Mouse (Mus musculus) hindbrain, embryonic 10.5 days (tissue): Measurements from ENCODE around the gene Aig1. TPM values are rescaled to one million over a fixed set of nuclear protein-coding genes. Genes with fewer than 3 reads are reported as not detected.

Experiments
- DNase-seq: peaks from one replicate; pipeline ENCODE4 v3.0.0-alpha.2; 2017; ENCODE audit warnings: low spot score
- H3K27ac ChIP-seq: fragments of 300-500 bp; sonication (generic); 2 replicates; pipeline ENCODE4 v1.5.1; 2016; ENCODE audit warnings: mild to moderate bottlenecking, moderate library complexity
- H3K27me3 ChIP-seq: fragments of 300-500 bp; sonication (generic); 2 replicates; pipeline ENCODE4 v1.6.1; 2016; ENCODE audit warnings: mild to moderate bottlenecking; ENCODE audit not compliant: poor library complexity, insufficient read depth, severe bottlenecking
- H3K36me3 ChIP-seq: fragments of 300-500 bp; sonication (generic); 2 replicates; pipeline ENCODE4 v1.6.1; 2016; ENCODE audit warnings: mild to moderate bottlenecking, moderate library complexity
- H3K4me1 ChIP-seq: fragments of 300-500 bp; sonication (generic); replicated peaks from 2 replicates; pipeline ENCODE4 v1.6.1; 2016; ENCODE audit warnings: mild to moderate bottlenecking
- H3K4me3 ChIP-seq: fragments of 300-500 bp; sonication (generic); 2 replicates; pipeline ENCODE4 v1.5.1; 2016; ENCODE audit warnings: mild to moderate bottlenecking, moderate library complexity
- H3K9me3 ChIP-seq: fragments of 300-500 bp; sonication (generic); 2 replicates; pipeline ENCODE4 v1.6.1; 2016; ENCODE audit warnings: mild to moderate bottlenecking, moderate library complexity
- WGBS: fragments of 180-500 bp; shearing (Covaris S2); methylation state at CpG from one replicate; pipeline ENCODE4 v1.1.7; 2016; 5-methylcytosine and 5-hydroxymethylcytosine counted together
- polyA plus RNA-seq: library from polyadenylated mRNA; unstranded; fragments of >200 nt; fragmentation: Nextera tagmentation; extraction: Ambion mirVana; gene quantifications from 2 replicates; pipeline ENCODE4 v1.2.1, GENCODE M21; 2016

Aig1 gene
- polyA plus RNA-seq, 1 experiment from 2014 or later, result 38.6 TPM

DNA sequence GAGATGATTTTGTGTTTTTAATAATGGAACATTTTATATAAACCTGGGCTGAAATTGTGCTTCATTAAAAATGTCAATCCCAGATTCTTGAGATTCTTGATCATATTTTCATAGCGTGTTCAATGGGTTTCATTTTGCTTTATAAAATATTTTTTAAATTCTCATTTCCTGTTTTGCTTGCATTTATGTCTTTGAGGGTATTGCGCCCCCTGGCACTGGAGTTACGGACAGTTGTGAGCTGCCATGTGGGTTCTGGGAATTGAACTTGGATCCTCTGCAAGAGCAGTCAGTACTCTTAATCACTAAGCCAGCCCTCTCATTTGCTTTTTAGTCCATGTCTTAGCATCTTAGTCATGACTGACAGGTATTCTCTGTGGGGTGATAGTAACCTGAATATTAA lies 1.8 kb upstream of the Aig1 start:
- DNase-seq, result no peak

DNA sequence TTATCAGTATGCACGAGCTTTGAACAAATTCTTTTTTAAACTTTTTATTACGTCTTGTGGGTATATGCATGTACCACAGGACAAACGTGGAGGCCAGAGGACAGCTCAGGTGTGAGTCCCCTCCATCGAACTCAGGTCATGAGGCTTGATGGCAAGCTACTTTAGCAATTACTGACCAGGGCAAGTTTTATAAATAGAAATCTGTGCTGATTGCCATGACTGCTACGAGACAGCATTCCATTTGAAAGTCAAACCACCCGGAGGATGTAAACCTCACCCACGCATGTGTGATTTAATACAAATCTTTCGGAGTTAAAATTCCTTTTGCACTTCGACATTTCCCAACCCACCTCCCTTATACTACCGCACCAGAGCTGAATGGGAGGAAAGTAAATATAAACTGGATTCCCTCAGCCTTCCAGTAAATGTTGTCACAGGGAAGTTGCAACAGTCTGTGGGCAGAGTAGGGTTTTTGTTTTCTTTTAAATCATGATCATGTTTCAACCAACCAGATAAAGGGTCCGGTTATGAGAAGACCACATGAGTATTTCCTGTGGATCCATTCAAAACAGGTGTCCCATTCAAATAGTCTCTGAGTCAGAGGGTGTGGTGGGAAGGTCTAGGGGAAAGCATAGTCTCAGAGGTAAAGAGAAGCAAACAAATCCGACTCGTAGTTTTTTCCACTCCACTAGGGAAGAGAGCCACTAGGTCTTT lies 699 bp upstream of the Aig1 start:
- H3K4me1 ChIP-seq, result peaks cover 19% of the 10 kb centered on the region
- peak overlapping the region; percentile 95; the same call in 1 of the 2 replicates for H3K27ac ChIP-seq
- H3K9me3 ChIP-seq, result no peaks in the 10 kb centered on the region
- H3K36me3 ChIP-seq, result no peaks in the 10 kb centered on the region
- H3K4me3 ChIP-seq, result peak overlapping the region; percentile 83
- 60% methylated on average over 13 of the region's 13 CpGs for WGBS
- DNase-seq, result no peak
- no peaks in the 10 kb centered on the region for H3K27me3 ChIP-seq

More for the DNA sequence above, 1.8 kb upstream of the Aig1 start:
- H3K36me3 ChIP-seq, result no peaks in the 10 kb centered on the region
- H3K27ac ChIP-seq, result no peak overlapping the region
- no peaks in the 10 kb centered on the region for H3K9me3 ChIP-seq
- peaks cover 19% of the 10 kb centered on the region for H3K4me1 ChIP-seq
- H3K4me3 ChIP-seq, result no peak overlapping the region
- 87% methylated on average over 3 of the region's 3 CpGs for WGBS
- H3K27me3 ChIP-seq, result no peaks in the 10 kb centered on the region

DNA sequence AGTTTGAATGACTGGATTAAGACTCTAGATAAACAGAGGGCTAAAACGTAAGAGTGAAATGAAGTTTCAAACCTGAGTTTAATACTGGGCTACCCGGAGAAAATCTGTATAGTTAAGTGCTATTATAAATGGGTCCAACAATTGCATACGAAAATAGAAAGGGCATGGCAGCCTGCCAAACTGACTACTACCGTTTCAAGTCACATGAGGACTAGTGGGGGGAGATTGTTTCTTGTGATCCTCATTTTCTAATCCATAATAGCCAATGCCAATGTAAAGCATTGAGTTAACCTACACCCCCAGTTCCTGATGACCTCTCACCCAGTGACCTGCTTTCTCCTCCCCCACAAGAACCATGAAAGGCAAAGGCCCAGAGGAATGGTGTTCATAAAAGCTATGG lies 2.4 kb downstream of the Aig1 start:
- H3K27ac ChIP-seq, result no peak overlapping the region
- peaks cover 37% of the 10 kb centered on the region for H3K4me1 ChIP-seq
- DNase-seq, result no peak
- no peaks in the 10 kb centered on the region for H3K27me3 ChIP-seq
- no peaks in the 10 kb centered on the region for H3K36me3 ChIP-seq
- no peak overlapping the region for H3K4me3 ChIP-seq
- no peaks in the 10 kb centered on the region for H3K9me3 ChIP-seq
- WGBS, result 82% methylated on average over 4 of the region's 4 CpGs

DNA sequence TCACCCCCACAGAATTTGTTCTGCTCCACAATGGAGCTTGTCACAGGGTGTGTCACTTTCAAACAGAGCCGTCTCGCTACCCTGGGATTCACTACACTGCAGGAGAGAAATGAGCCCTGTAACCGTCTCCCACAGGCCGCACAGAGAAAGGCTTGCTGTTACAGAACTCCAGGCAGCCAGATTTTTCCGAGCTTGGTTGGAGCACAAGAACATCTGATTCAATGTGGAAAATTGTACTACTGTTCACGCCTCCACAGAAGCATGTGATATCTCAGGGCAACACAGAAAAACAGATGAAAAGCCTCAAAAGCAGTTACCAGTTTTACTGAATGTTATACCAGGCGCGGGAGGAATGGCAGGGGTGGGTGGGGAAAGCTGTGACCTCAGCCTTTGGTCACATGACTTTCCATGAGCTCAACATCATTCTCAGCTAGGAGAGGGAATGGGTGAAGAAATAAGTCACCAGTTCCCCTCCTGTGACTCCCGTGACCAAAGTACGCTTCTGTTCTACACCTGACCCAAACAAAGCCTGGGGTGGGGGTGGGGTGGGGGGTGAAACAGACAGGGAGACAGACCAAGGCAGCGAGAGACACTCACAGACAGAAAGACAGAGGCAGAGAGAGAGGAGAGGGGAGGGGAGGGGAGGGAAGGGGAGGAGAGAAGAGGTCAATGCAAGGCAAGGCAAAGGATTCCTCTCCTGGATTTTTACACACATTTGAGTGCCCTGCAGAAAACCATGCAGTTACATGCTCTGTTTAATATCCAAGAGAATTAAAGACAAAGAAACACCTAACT lies 7.5 kb downstream of the Aig1 start:
- peak; percentile 69 for DNase-seq
- Histone ChIP-seq H3K36me3 (no peaks in the 10 kb centered on the region), H3K4me3 (peak overlapping the region; percentile 44), H3K9me3 (no peaks in the 10 kb centered on the region), H3K4me1 (peaks cover 43% of the 10 kb centered on the region), H3K27ac (peak overlapping the region; percentile 89), H3K27me3 (no peaks in the 10 kb centered on the region)
- WGBS, result 6% methylated on average over 11 of the region's 11 CpGs

DNA sequence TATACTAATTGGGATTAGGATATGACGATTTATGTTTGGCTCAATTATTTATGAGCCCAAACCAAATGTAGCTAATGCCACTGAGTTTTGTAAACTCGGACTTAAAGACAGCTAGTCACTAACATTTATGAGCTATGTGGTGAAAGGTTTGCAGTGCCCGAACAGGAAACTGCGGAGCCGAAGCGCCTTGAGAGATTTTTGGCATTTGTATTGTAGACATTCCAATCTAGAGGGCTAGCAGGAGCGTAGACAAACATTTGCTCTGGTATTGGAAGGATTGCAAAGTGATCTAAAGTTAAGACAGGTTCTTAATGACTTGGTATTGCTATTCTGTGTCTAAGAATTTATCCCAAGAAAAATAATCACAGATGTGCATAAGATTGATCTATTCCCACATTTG lies 12.3 kb downstream of the Aig1 start:
- Histone ChIP-seq H3K27me3 (no peaks in the 10 kb centered on the region), H3K4me1 (peaks cover 27% of the 10 kb centered on the region), H3K4me3 (no peak overlapping the region), H3K27ac (0 out of 2 replicates have a peak overlapping the region, but pooled peaks have one; percentile 35), H3K9me3 (no peaks in the 10 kb centered on the region), H3K36me3 (no peaks in the 10 kb centered on the region; the same call in 1 of the 2 replicates)
- no peak for DNase-seq
- 95% methylated on average over 7 of the region's 7 CpGs for WGBS

DNA sequence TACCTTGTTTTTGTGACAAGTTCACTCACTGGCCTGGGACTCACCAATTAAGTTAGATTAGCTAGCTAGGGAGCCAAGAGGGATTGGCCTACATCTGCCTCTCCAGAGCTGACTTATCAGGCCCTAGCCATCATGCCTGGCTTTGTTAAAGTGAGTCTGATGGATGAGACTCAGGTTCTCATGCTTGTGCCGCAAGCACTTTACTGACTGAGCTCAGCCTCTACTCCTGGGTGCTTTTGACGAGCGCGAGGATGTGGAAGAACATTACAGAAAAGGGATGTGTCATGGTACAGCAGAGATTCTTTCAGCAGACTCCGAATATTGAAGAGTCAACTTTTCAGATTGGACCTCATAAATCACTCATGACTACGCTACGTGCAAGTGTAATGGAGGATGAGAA lies 12.8 kb downstream of the Aig1 start:
- Histone ChIP-seq H3K36me3 (no peaks in the 10 kb centered on the region; the same call in 1 of the 2 replicates), H3K27ac (no peak overlapping the region), H3K4me1 (peaks cover 24% of the 10 kb centered on the region), H3K4me3 (no peak overlapping the region), H3K27me3 (no peaks in the 10 kb centered on the region), H3K9me3 (no peaks in the 10 kb centered on the region)
- no peak for DNase-seq
- WGBS, result 92% methylated on average over 7 of the region's 7 CpGs

DNA sequence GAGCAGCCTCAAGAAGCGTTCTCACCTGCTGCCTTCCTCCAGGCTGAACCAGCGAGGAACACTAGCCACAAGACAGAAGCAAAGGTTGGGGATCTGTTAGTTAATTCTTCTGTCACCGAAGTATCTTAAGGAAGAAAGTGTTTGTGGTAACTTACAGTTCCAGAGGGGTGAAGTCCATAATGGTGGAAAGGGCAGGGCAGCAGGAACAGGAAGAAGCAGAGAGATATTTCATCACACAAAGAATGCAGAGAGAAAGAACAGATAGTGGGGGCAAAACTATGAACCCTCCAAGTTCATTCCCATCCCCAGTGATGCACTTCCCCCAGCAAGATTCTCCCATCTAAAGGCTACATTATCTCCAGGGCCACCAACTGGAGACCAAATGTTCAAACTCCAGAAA lies 13.7 kb downstream of the Aig1 start:
- Histone ChIP-seq H3K4me1 (peaks cover 25% of the 10 kb centered on the region), H3K27ac (no peak overlapping the region), H3K4me3 (no peak overlapping the region), H3K9me3 (no peaks in the 10 kb centered on the region), H3K36me3 (no peaks in the 10 kb centered on the region; the same call in 1 of the 2 replicates), H3K27me3 (no peaks in the 10 kb centered on the region)
- WGBS, result 92% methylated on average over 3 of the region's 3 CpGs
- DNase-seq, result no peak

DNA sequence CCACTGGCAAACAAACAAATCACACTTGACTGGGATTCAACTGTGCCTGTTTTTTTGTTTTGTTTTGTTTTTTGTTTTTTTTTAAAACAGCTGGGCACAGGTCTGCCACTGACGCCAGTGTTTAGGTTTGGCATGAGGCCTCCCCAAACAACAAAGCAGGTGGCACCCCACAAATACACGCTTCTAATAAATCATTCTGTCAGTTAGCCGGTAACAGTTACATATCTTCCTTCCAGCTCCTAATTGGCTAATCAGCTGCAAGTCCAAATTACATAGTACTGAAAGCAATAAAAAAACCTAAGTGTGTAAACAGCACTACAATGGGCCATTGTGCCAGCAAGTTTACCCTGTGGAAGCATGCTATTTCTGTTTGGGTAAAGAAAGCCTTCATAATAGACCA lies 18.7 kb downstream of the Aig1 start:
- DNase-seq, result no peak
- Histone ChIP-seq H3K4me1 (peaks cover 29% of the 10 kb centered on the region), H3K36me3 (no peaks in the 10 kb centered on the region; the same call in 1 of the 2 replicates)

DNA sequence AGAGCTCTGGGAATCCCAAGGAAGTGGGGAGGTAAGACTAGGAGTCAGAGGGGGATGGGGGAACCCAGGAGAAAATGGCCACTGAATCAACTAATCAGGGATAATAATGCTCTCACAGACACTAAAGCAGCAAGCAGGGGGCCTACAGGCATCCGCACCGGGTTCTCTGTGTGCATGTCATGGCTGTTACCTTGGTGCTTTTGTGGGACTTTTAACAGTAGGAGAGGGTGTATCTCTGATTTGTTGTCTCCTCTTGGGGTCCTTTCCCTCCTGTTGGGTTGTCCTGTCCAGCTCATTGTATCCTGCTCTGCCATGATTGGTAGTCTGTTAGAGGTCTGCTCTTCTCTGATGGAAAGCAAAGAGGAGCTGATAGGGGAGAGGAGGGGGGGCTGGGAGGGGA lies 19.6 kb downstream of the Aig1 start:
- Histone ChIP-seq H3K9me3 (peaks cover 3% of the 10 kb centered on the region; the same call in 1 of the 2 replicates), H3K36me3 (no peaks in the 10 kb centered on the region), H3K4me3 (no peak overlapping the region), H3K4me1 (peaks cover 29% of the 10 kb centered on the region), H3K27ac (peak overlapping the region; percentile 73), H3K27me3 (no peaks in the 10 kb centered on the region)
- DNase-seq, result peak; percentile 39
- WGBS, result 20% methylated on average over 2 of the region's 2 CpGs

More for the DNA sequence above, 18.7 kb downstream of the Aig1 start:
- H3K4me3 ChIP-seq, result no peak overlapping the region
- no peak overlapping the region for H3K27ac ChIP-seq
- peaks cover 3% of the 10 kb centered on the region; the same call in 1 of the 2 replicates for H3K9me3 ChIP-seq
- WGBS, result 30% methylated on average over 3 of the region's 3 CpGs
- H3K27me3 ChIP-seq, result no peaks in the 10 kb centered on the region

DNA sequence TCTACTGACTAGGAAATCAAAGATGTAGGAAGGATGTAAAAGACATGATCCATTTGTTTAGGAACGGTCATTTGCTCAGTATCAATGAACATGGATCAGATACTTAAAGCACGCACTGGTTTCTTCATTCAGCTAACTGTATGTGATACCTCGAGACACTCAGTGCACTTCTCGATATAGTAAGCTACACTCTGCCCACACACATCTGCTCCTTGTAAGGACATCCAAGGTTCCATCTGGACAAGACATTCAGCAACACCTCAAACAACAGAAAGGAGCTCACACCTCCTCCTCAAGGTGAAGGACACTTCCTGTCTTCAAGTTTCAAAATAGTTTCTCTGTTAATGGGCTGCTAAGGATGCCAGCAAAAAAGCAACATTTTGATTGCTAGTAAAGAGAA lies 23.9 kb downstream of the Aig1 start:
- Histone ChIP-seq H3K9me3 (peaks cover 3% of the 10 kb centered on the region; the same call in 1 of the 2 replicates), H3K27me3 (no peaks in the 10 kb centered on the region), H3K27ac (no peak overlapping the region), H3K4me3 (no peak overlapping the region), H3K36me3 (no peaks in the 10 kb centered on the region), H3K4me1 (peaks cover 17% of the 10 kb centered on the region)
- no peak for DNase-seq
- WGBS, result 89% methylated on average over 4 of the region's 4 CpGs

DNA sequence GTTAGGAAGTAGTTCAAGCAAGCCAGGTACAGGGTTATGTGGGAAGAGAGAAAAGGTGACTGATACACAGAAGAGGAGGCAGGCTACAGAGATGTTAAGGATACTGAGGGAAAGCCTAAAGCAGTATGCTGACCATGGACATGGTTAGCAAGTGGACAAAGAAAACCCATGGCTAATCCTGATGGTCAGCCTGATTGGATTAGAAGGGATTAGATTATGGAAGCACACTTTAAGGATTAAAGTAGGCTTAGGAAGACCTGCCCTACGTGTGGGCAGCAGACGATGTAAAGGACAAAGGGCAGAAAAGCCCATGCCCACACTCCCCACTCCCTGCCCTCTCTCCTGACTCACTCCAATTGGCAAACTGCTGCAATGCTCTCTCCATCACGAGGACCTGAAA lies 25.0 kb downstream of the Aig1 start:
- 76% methylated on average over 3 of the region's 3 CpGs for whole genome bisulfite sequencing
- Histone ChIP-seq H3K9me3 (peaks cover 3% of the 10 kb centered on the region; the same call in 1 of the 2 replicates), H3K4me3 (no peak overlapping the region), H3K36me3 (no peaks in the 10 kb centered on the region), H3K4me1 (peaks cover 7% of the 10 kb centered on the region; the same call in 1 of the 2 replicates), H3K27ac (no peak overlapping the region), H3K27me3 (no peaks in the 10 kb centered on the region)
- no peak for DNase-seq

DNA sequence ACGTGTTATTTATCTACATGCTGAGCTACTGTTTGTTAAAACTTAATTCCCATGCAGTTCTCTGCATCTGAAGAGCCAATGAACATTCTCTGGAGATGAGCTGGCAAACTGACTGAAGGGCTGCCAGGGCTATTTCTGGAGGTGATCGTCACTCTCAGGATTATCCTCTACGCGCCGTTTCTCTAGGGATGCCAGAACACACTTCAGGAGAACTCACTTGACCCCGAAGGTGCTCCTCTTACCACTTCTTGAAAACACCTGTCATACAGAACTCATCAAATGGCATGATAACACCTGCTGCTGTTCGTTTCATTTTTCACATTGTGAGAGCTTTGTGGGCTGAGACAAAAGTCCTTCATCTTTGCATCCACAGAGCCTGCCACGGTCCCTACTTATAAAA lies 25.9 kb downstream of the Aig1 start:
- Histone ChIP-seq H3K4me3 (no peak overlapping the region), H3K36me3 (no peaks in the 10 kb centered on the region), H3K4me1 (peaks cover 5% of the 10 kb centered on the region), H3K9me3 (peaks cover 3% of the 10 kb centered on the region; the same call in 1 of the 2 replicates), H3K27me3 (no peaks in the 10 kb centered on the region), H3K27ac (no peak overlapping the region)
- no peak for DNase-seq
- WGBS, result 86% methylated on average over 8 of the region's 8 CpGs
